Mouse (Mus musculus): Measurements from ENCODE around the gene Gpd1.

Gpd1 gene

GRCm38 (mm10) chr15:99772925-99773324, 55.6 kb downstream of the Gpd1 start:
- DNase-seq: peak; percentile 3
